Mouse (Mus musculus) forebrain, embryonic 13.5 days (tissue): ENCODE data around the gene Ccdc88c. TPM values are rescaled to one million over a fixed set of nuclear protein-coding genes. Genes with fewer than 3 reads are reported as not detected.

Source experiments
- ATAC-seq: fragments of 200-750 bp; cut with Nextera tagmentation; 2 replicates; pipeline ENCODE4 v1.8.0; 2017
- H3K27ac ChIP-seq: fragments of 300-500 bp; sonication (generic); 2 replicates; pipeline ENCODE4 v1.5.1; 2015; ENCODE audit warnings: inconsistent platforms, mild to moderate bottlenecking, moderate library complexity
- H3K27me3 ChIP-seq: fragments of 300-500 bp; sonication (generic); 2 replicates; pipeline ENCODE4 v1.6.1; 2015; ENCODE audit warnings: mild to moderate bottlenecking, inconsistent platforms
- H3K36me3 ChIP-seq: fragments of 300-500 bp; sonication (generic); 2 replicates; pipeline ENCODE4 v1.6.1; 2015; ENCODE audit warnings: mild to moderate bottlenecking, inconsistent platforms; ENCODE audit not compliant: poor library complexity, severe bottlenecking
- H3K4me1 ChIP-seq: fragments of 300-500 bp; sonication (generic); 2 replicates; pipeline ENCODE4 v1.6.1; 2015; ENCODE audit warnings: inconsistent platforms
- H3K4me2 ChIP-seq: fragments of 300-500 bp; sonication (generic); 2 replicates; pipeline ENCODE4 v1.6.1; 2015; ENCODE audit warnings: inconsistent platforms, mild to moderate bottlenecking, moderate library complexity
- H3K4me3 ChIP-seq: fragments of 300-500 bp; sonication (generic); 2 replicates; pipeline ENCODE4 v1.5.1; 2015; ENCODE audit warnings: mild to moderate bottlenecking, inconsistent platforms
- H3K9ac ChIP-seq: fragments of 300-500 bp; sonication (generic); 2 replicates; pipeline ENCODE4 v1.6.1; 2015; ENCODE audit warnings: mild to moderate bottlenecking, inconsistent platforms
- H3K9me3 ChIP-seq: fragments of 300-500 bp; sonication (generic); replicated peaks from 2 replicates; pipeline ENCODE4 v1.6.1; 2016; ENCODE audit warnings: inconsistent platforms
- WGBS: fragments of 180-500 bp; shearing (Covaris S2); methylation state at CpG from one replicate; pipeline ENCODE4 v1.1.7; 2015; 5-methylcytosine and 5-hydroxymethylcytosine counted together
- polyA plus RNA-seq: library from polyadenylated mRNA; unstranded; fragments of >200 nt; fragmentation: Nextera tagmentation; extraction: Ambion mirVana; gene quantifications from 2 replicates; pipeline ENCODE4 v1.2.1, GENCODE M21; 2015

Ccdc88c gene
- polyA plus RNA-seq, 1 experiment from 2014 or later: 20.7 TPM

GRCm38 (mm10) chr12:101026025-101026424, 2.8 kb downstream of the Ccdc88c start:
- H3K4me3 ChIP-seq: peak overlapping the region; percentile 83
- ATAC-seq: no peak
- H3K9me3 ChIP-seq: no peaks in the 10 kb centered on the region
- WGBS: 79% methylated on average over 4 of the region's 4 CpGs
- H3K9ac ChIP-seq: 0 out of 2 replicates have a peak overlapping the region, but pooled peaks have one; percentile 17
- peaks cover 59% of the 10 kb centered on the region for H3K4me1 ChIP-seq
- no peaks in the 10 kb centered on the region for H3K27me3 ChIP-seq
- peak overlapping the region; percentile 68 for H3K4me2 ChIP-seq
- H3K27ac ChIP-seq: no peak overlapping the region
- peaks cover 21% of the 10 kb centered on the region for H3K36me3 ChIP-seq

GRCm38 (mm10) chr12:101025379-101025778, 3.5 kb downstream of the Ccdc88c start:
- ATAC-seq: no peak
- Histone ChIP-seq H3K4me2 (peak overlapping the region; percentile 68), H3K9ac (no peak overlapping the region), H3K4me1 (peaks cover 66% of the 10 kb centered on the region), H3K27ac (peak overlapping the region; percentile 27), H3K4me3 (peak overlapping the region; percentile 11), H3K27me3 (no peaks in the 10 kb centered on the region), H3K9me3 (no peaks in the 10 kb centered on the region), H3K36me3 (peaks cover 27% of the 10 kb centered on the region)
- WGBS: 69% methylated on average over 7 of the region's 7 CpGs

- Histone ChIP-seq H3K4me2 (peak overlapping the region; percentile 68), H3K4me1 (peaks cover 71% of the 10 kb centered on the region)
Measured at GRCm38 (mm10) chr12:101024824-101025223, 4.0 kb downstream of the Ccdc88c start.

GRCm38 (mm10) chr12:101023143-101023542, 5.7 kb downstream of the Ccdc88c start:
- H3K4me1 ChIP-seq: peaks cover 87% of the 10 kb centered on the region
- no peak for ATAC-seq
- no peaks in the 10 kb centered on the region for H3K27me3 ChIP-seq
- H3K27ac ChIP-seq: 0 out of 2 replicates have a peak overlapping the region, but pooled peaks have one; percentile 1
- H3K36me3 ChIP-seq: peaks cover 36% of the 10 kb centered on the region
- no peak overlapping the region for H3K9ac ChIP-seq
- WGBS: 64% methylated on average over 11 of the region's 11 CpGs
- no peaks in the 10 kb centered on the region for H3K9me3 ChIP-seq
- H3K4me3 ChIP-seq: no peak overlapping the region
- H3K4me2 ChIP-seq: 0 out of 2 replicates have a peak overlapping the region, but pooled peaks have one; percentile 19

More at GRCm38 (mm10) chr12:101024824-101025223, 4.0 kb downstream of the Ccdc88c start:
- Histone ChIP-seq H3K27me3 (no peaks in the 10 kb centered on the region), H3K9me3 (no peaks in the 10 kb centered on the region), H3K27ac (peak overlapping the region; percentile 27; the same call in 1 of the 2 replicates), H3K4me3 (peak overlapping the region; percentile 11; the same call in 1 of the 2 replicates), H3K9ac (no peak overlapping the region), H3K36me3 (peaks cover 33% of the 10 kb centered on the region)
- WGBS: 57% methylated on average over 8 of the region's 8 CpGs
- no peak for ATAC-seq

GRCm38 (mm10) chr12:101022353-101022752, 6.5 kb downstream of the Ccdc88c start:
- no peak overlapping the region for H3K4me3 ChIP-seq
- no peaks in the 10 kb centered on the region for H3K27me3 ChIP-seq
- H3K9ac ChIP-seq: no peak overlapping the region
- peaks cover 93% of the 10 kb centered on the region for H3K4me1 ChIP-seq
- no peak overlapping the region for H3K4me2 ChIP-seq
- 91% methylated on average over 8 of the region's 8 CpGs for WGBS
- ATAC-seq: no peak
- no peaks in the 10 kb centered on the region for H3K9me3 ChIP-seq
- H3K36me3 ChIP-seq: peaks cover 36% of the 10 kb centered on the region
- H3K27ac ChIP-seq: no peak overlapping the region

GRCm38 (mm10) chr12:101021484-101022226, 7.2 kb downstream of the Ccdc88c start:
- Histone ChIP-seq H3K4me3 (no peak overlapping the region), H3K27me3 (no peaks in the 10 kb centered on the region), H3K27ac (no peak overlapping the region), H3K4me2 (no peak overlapping the region), H3K9ac (no peak overlapping the region), H3K9me3 (no peaks in the 10 kb centered on the region), H3K4me1 (peaks cover 93% of the 10 kb centered on the region), H3K36me3 (peaks cover 36% of the 10 kb centered on the region)
- WGBS: 67% methylated on average over 9 of the region's 9 CpGs
- ATAC-seq: no peak

- ATAC-seq: peak; percentile 48; the same call in 1 of the 2 replicates
- Histone ChIP-seq H3K9ac (0 out of 2 replicates have a peak overlapping the region, but pooled peaks have one; percentile 3), H3K4me1 (peaks cover 93% of the 10 kb centered on the region), H3K36me3 (peaks cover 30% of the 10 kb centered on the region), H3K27ac (peak overlapping the region; percentile 41), H3K27me3 (no peaks in the 10 kb centered on the region), H3K9me3 (no peaks in the 10 kb centered on the region), H3K4me2 (no peak overlapping the region), H3K4me3 (no peak overlapping the region)
- WGBS: 69% methylated on average over 15 of the region's 15 CpGs
Measured at GRCm38 (mm10) chr12:101020210-101021015, 8.4 kb downstream of the Ccdc88c start.

- H3K4me2 ChIP-seq: no peak overlapping the region
- peaks cover 93% of the 10 kb centered on the region for H3K4me1 ChIP-seq
- H3K27ac ChIP-seq: no peak overlapping the region
- H3K4me3 ChIP-seq: no peak overlapping the region
- ATAC-seq: no peak
- H3K9ac ChIP-seq: no peak overlapping the region
- WGBS: 93% methylated on average over 7 of the region's 7 CpGs
- peaks cover 30% of the 10 kb centered on the region for H3K36me3 ChIP-seq
- no peaks in the 10 kb centered on the region for H3K9me3 ChIP-seq
- H3K27me3 ChIP-seq: no peaks in the 10 kb centered on the region
Measured at GRCm38 (mm10) chr12:101019443-101019842, 9.4 kb downstream of the Ccdc88c start.

GRCm38 (mm10) chr12:101019031-101019430, 9.8 kb downstream of the Ccdc88c start:
- H3K9ac ChIP-seq: no peak overlapping the region
- ATAC-seq: no peak
- H3K4me3 ChIP-seq: no peak overlapping the region
- WGBS: 37% methylated on average over 5 of the region's 5 CpGs
- peaks cover 30% of the 10 kb centered on the region for H3K36me3 ChIP-seq
- H3K4me2 ChIP-seq: peak overlapping the region; percentile 38; the same call in 1 of the 2 replicates
- peaks cover 93% of the 10 kb centered on the region for H3K4me1 ChIP-seq
- H3K9me3 ChIP-seq: no peaks in the 10 kb centered on the region
- H3K27ac ChIP-seq: peak overlapping the region; percentile 40; the same call in 1 of the 2 replicates
- no peaks in the 10 kb centered on the region for H3K27me3 ChIP-seq

GRCm38 (mm10) chr12:101017971-101018371, 10.9 kb downstream of the Ccdc88c start:
- H3K4me2 ChIP-seq: peak overlapping the region; percentile 38
- peaks cover 92% of the 10 kb centered on the region for H3K4me1 ChIP-seq
- no peaks in the 10 kb centered on the region for H3K27me3 ChIP-seq
- H3K4me3 ChIP-seq: no peak overlapping the region
- peaks cover 30% of the 10 kb centered on the region for H3K36me3 ChIP-seq
- H3K27ac ChIP-seq: peak overlapping the region; percentile 40
- no peaks in the 10 kb centered on the region for H3K9me3 ChIP-seq
- no peak for ATAC-seq
- WGBS: 30% methylated on average over 6 of the region's 6 CpGs
- H3K9ac ChIP-seq: peak overlapping the region; percentile 40

- ATAC-seq: no peak
- H3K27ac ChIP-seq: peak overlapping the region; percentile 65
- no peak overlapping the region for H3K4me3 ChIP-seq
- no peak overlapping the region for H3K9ac ChIP-seq
- peaks cover 91% of the 10 kb centered on the region for H3K4me1 ChIP-seq
- H3K36me3 ChIP-seq: peaks cover 19% of the 10 kb centered on the region
- no peak overlapping the region for H3K4me2 ChIP-seq
- no peaks in the 10 kb centered on the region for H3K9me3 ChIP-seq
- H3K27me3 ChIP-seq: no peaks in the 10 kb centered on the region
- 38% methylated on average over 5 of the region's 5 CpGs for WGBS
Measured at GRCm38 (mm10) chr12:101016412-101016928, 12.4 kb downstream of the Ccdc88c start.

GRCm38 (mm10) chr12:101015926-101016325, 12.9 kb downstream of the Ccdc88c start:
- Histone ChIP-seq H3K27me3 (no peaks in the 10 kb centered on the region), H3K27ac (peak overlapping the region; percentile 65), H3K4me2 (no peak overlapping the region), H3K9ac (no peak overlapping the region), H3K4me1 (peaks cover 88% of the 10 kb centered on the region), H3K4me3 (no peak overlapping the region), H3K36me3 (peaks cover 14% of the 10 kb centered on the region), H3K9me3 (no peaks in the 10 kb centered on the region)
- WGBS: 34% methylated on average over 4 of the region's 4 CpGs
- peak; percentile 16; the same call in 1 of the 2 replicates for ATAC-seq
